Mouse (Mus musculus) MEL (cell line): ENCODE measurements at regions not wholly inside any gene's neighbourhood (a gene's known extent, or its start where the extent isn't known, plus 50 kb on each side); places are given as distances from the start of the nearest gene placed in this dataset.

Experiments
- DNase-seq: peaks from one replicate; pipeline ENCODE4 v3.0.0; 2011; ENCODE audit warnings: low read depth, low spot score
- H3K27ac ChIP-seq: 2 replicates; pipeline ENCODE4 v1.5.1; 2012; ENCODE audit warnings: low read depth, mild to moderate bottlenecking, control low read depth, low read length, moderate library complexity; ENCODE audit not compliant: control insufficient read depth
- H3K27me3 ChIP-seq, 2 experiments: fragments of 150-350 bp in 1 of 2; sonication (generic) in 1 of 2; 2 replicates each; pipeline ENCODE4 v1.6.1; 2012; ENCODE audit warnings: low read length in 2 of 2, mild to moderate bottlenecking in 2 of 2, improper control_type of control experiment in 1 of 2, moderate library complexity in 1 of 2; ENCODE audit not compliant: insufficient read depth in 2 of 2, control insufficient read depth in 1 of 2
- H3K36me3 ChIP-seq, 2 experiments: 2 replicates each; pipeline ENCODE4 v1.6.1; 2012 to 2014; ENCODE audit warnings: low read length in 2 of 2, improper control_type of control experiment in 1 of 2, inconsistent platforms in 1 of 2, mild to moderate bottlenecking in 1 of 2; ENCODE audit not compliant: insufficient read depth in 2 of 2, control insufficient read depth in 1 of 2
- H3K4me1 ChIP-seq, 2 experiments: fragments of 150-350 bp in 1 of 2; sonication (generic) in 1 of 2; 2 replicates each; pipeline ENCODE4 v1.6.1; 2012; ENCODE audit warnings: low read length in 2 of 2, improper control_type of control experiment in 1 of 2, mild to moderate bottlenecking in 1 of 2; ENCODE audit not compliant: insufficient read depth in 2 of 2, control insufficient read depth in 1 of 2
- H3K4me3 ChIP-seq, 2 experiments: fragments of 150-350 bp in 1 of 2; sonication (generic) in 1 of 2; 2 replicates each; pipeline ENCODE4 v1.5.1; 2012; ENCODE audit warnings: low read depth in 2 of 2, low read length in 2 of 2, mild to moderate bottlenecking in 2 of 2, moderate library complexity in 2 of 2, control low read depth in 1 of 2, improper control_type of control experiment in 1 of 2; ENCODE audit not compliant: control insufficient read depth in 1 of 2, insufficient read depth in 1 of 2
- H3K79me2 ChIP-seq: 2 replicates; pipeline ENCODE4 v1.6.1; 2012; ENCODE audit warnings: mild to moderate bottlenecking, low read length, moderate library complexity; ENCODE audit not compliant: control insufficient read depth, poor library complexity, insufficient read depth
- H3K9ac ChIP-seq: 2 replicates; pipeline ENCODE4 v1.6.1; 2012; ENCODE audit warnings: low read depth, mild to moderate bottlenecking, control low read depth, low read length, moderate library complexity; ENCODE audit not compliant: control insufficient read depth, poor library complexity, severe bottlenecking
- H3K9me3 ChIP-seq: fragments of 150-350 bp; sonication (generic); replicated peaks from 2 replicates; pipeline ENCODE4 v1.6.1; 2012; ENCODE audit warnings: mild to moderate bottlenecking, low read length, improper control_type of control experiment, moderate library complexity; ENCODE audit not compliant: insufficient read depth
- CTCF ChIP-seq, 3 experiments: IDR thresholded peaks in 2 of 3; conservative IDR thresholded peaks in 1 of 3; 2 replicates each; pipeline ENCODE4 v1.5.1; 2011 to 2012; ENCODE audit warnings: low read length in 3 of 3, low read depth in 2 of 3, mild to moderate bottlenecking in 2 of 3, improper control_type of control experiment in 1 of 3, inconsistent platforms in 1 of 3, mixed read lengths in 1 of 3, moderate library complexity in 1 of 3; ENCODE audit not compliant: control insufficient read depth in 1 of 3, insufficient read depth in 1 of 3, poor library complexity in 1 of 3, severe bottlenecking in 1 of 3
- EP300 ChIP-seq, 2 experiments: IDR thresholded peaks; 2 replicates each; pipeline ENCODE4 v1.6.1; 2011; ENCODE audit warnings: improper control_type of control experiment in 2 of 2, low read length in 2 of 2, low read depth in 1 of 2, mild to moderate bottlenecking in 1 of 2
- GABPA ChIP-seq: IDR thresholded peaks from 2 replicates; pipeline ENCODE4 v1.6.1; 2012; ENCODE audit warnings: low read depth, mild to moderate bottlenecking, inconsistent platforms, low read length, improper control_type of control experiment, moderate library complexity
- HCFC1 ChIP-seq: IDR thresholded peaks from 2 replicates; pipeline ENCODE4 v1.6.1; 2012; ENCODE audit warnings: low read depth, mild to moderate bottlenecking, inconsistent platforms, low read length, improper control_type of control experiment, moderate library complexity
- JUND ChIP-seq: IDR thresholded peaks from 2 replicates; pipeline ENCODE4 v1.6.1; 2011; ENCODE audit warnings: low read depth, mild to moderate bottlenecking, improper control_type of control experiment, low read length
- KAT2A ChIP-seq: conservative IDR thresholded peaks from 2 replicates; pipeline ENCODE4 v1.6.1; 2012; ENCODE audit warnings: low read depth, low read length, improper control_type of control experiment, inconsistent platforms
- MAX ChIP-seq: IDR thresholded peaks from 2 replicates; pipeline ENCODE4 v1.6.1; 2011; ENCODE audit warnings: low read length, improper control_type of control experiment
- NELFE ChIP-seq: IDR thresholded peaks from 2 replicates; pipeline ENCODE4 v1.6.1; 2011; ENCODE audit warnings: low read depth, low read length, improper control_type of control experiment
- POLR2A ChIP-seq, 2 experiments: IDR thresholded peaks; 2 replicates each; pipeline ENCODE4 v1.6.1; 2011 to 2012; ENCODE audit warnings: low read length in 2 of 2, mild to moderate bottlenecking in 2 of 2, control low read depth in 1 of 2, improper control_type of control experiment in 1 of 2, low read depth in 1 of 2, moderate library complexity in 1 of 2; ENCODE audit not compliant: control insufficient read depth in 1 of 2, insufficient read depth in 1 of 2, poor library complexity in 1 of 2
- POLR2AphosphoS5 ChIP-seq: IDR thresholded peaks from 2 replicates; pipeline ENCODE4 v1.6.1; 2012; ENCODE audit warnings: low read depth, borderline replicate concordance, mild to moderate bottlenecking, inconsistent platforms, low read length, moderate library complexity, mixed read lengths
- RCOR1 ChIP-seq: IDR thresholded peaks from 2 replicates; pipeline ENCODE4 v1.6.1; 2012; ENCODE audit warnings: low read depth, mild to moderate bottlenecking, inconsistent platforms, low read length, improper control_type of control experiment
- SMC3 ChIP-seq: IDR thresholded peaks from 2 replicates; pipeline ENCODE4 v1.6.1; 2011; ENCODE audit warnings: low read depth, low read length, improper control_type of control experiment
- TAL1 ChIP-seq: IDR thresholded peaks from 2 replicates; pipeline ENCODE4 v1.6.1; 2012; ENCODE audit warnings: mild to moderate bottlenecking, inconsistent platforms, low read length, moderate library complexity, mixed read lengths
- TBP ChIP-seq: IDR thresholded peaks from 2 replicates; pipeline ENCODE4 v1.8.0; 2011; ENCODE audit warnings: low read depth, low read length, improper control_type of control experiment
- TCF12 ChIP-seq: IDR thresholded peaks from 2 replicates; pipeline ENCODE4 v1.6.1; 2014; ENCODE audit warnings: low read depth, mild to moderate bottlenecking, inconsistent platforms, low read length, improper control_type of control experiment, moderate library complexity
- UBTF ChIP-seq: IDR thresholded peaks from 2 replicates; pipeline ENCODE4 v1.6.1; 2012; ENCODE audit warnings: low read depth, mild to moderate bottlenecking, inconsistent platforms, low read length, improper control_type of control experiment, moderate library complexity, borderline replicate concordance; ENCODE audit not compliant: insufficient read depth
- USF2 ChIP-seq, 2 experiments: IDR thresholded peaks; 2 replicates each; pipeline ENCODE4 v1.6.1; 2011 to 2012; ENCODE audit warnings: improper control_type of control experiment in 2 of 2, low read length in 2 of 2, borderline replicate concordance in 1 of 2, inconsistent platforms in 1 of 2, low read depth in 1 of 2, mild to moderate bottlenecking in 1 of 2; ENCODE audit not compliant: insufficient read depth in 1 of 2
- ZMIZ1 ChIP-seq: IDR thresholded peaks from 2 replicates; pipeline ENCODE4 v1.6.1; 2012; ENCODE audit warnings: low read depth, mild to moderate bottlenecking, inconsistent platforms, low read length, improper control_type of control experiment, moderate library complexity

GRCm38 (mm10) chr13:69086613-69087012 is 87.3 kb upstream of the Adcy2 start:
- H3K79me2 ChIP-seq, result no peaks in the 10 kb centered on the region
- no peak overlapping the region for H3K9ac ChIP-seq
- TF ChIP-seq TCF12, result no peak
- TF ChIP-seq CTCF (IDR thresholded peaks at IDR 0.05 in 2 of 3, conservative IDR thresholded peaks at IDR 0.05 in 1 of 3; ENCODE audit: control insufficient read depth in 1 of 3, insufficient read depth in 1 of 3, low read depth in 2 of 3, low read length in 3 of 3, poor library complexity in 1 of 3, severe bottlenecking in 1 of 3), result peak in 1 of 3 experiments; percentile 28; a peak in 1 of 6 replicates
- no peak for TF ChIP-seq EP300 (IDR thresholded peaks at IDR 0.05; ENCODE audit: low read depth in 1 of 2, low read length in 2 of 2)
- TF ChIP-seq, all 39 proteins: peak for 1
- Histone ChIP-seq H3K27ac (no peak overlapping the region), H3K27me3 (no peaks in the 10 kb centered on the region), H3K9me3 (no peaks in the 10 kb centered on the region), H3K4me3 (no peak overlapping the region), H3K4me1 (no peaks in the 10 kb centered on the region), H3K36me3 (no peaks in the 10 kb centered on the region)
- DNase-seq, result peak; percentile 10

DNA sequence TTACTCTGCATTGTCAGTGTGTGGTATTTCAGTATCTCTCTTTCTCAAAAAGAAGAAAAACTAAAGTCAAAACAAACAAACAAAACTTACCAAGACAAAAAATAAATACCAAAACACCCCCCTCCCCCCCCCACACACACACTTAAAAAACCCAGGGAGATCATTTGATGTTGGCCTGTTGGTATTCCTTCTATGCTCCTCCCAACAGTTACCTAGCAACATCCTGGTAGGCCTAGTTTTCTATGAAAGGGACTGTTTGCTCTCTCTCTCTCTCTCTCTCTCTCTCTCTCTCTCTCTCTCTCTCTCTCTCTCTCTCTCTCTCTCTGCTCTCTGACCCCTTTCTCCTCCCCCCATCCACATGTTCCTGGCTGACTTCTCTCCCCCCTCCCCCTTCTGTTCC is 71.0 kb upstream of the Adcy2 start:
- Histone ChIP-seq H3K36me3 (no peaks in the 10 kb centered on the region), H3K4me3 (no peak overlapping the region), H3K9ac (no peak overlapping the region), H3K27ac (no peak overlapping the region), H3K79me2 (no peaks in the 10 kb centered on the region), H3K4me1 (no peaks in the 10 kb centered on the region), H3K27me3 (no peaks in the 10 kb centered on the region), H3K9me3 (no peaks in the 10 kb centered on the region)
- DNase-seq, result no peak
- TF ChIP-seq UBTF (no peak), EP300 (IDR thresholded peaks at IDR 0.05; ENCODE audit: low read depth in 1 of 2, low read length in 2 of 2) (no peak)

GRCm38 (mm10) chr13:69069817-69070216 is 70.5 kb upstream of the Adcy2 start:
- Histone ChIP-seq H3K79me2 (no peaks in the 10 kb centered on the region), H3K4me1 (no peaks in the 10 kb centered on the region), H3K9me3 (no peaks in the 10 kb centered on the region), H3K27ac (no peak overlapping the region), H3K27me3 (no peaks in the 10 kb centered on the region), H3K9ac (no peak overlapping the region), H3K36me3 (no peaks in the 10 kb centered on the region)
- no peak for DNase-seq
- TF ChIP-seq POLR2A (IDR thresholded peaks at IDR 0.05; ENCODE audit: control insufficient read depth in 1 of 2, insufficient read depth in 1 of 2, low read depth in 1 of 2, low read length in 2 of 2, poor library complexity in 1 of 2) (no peak), SMC3 (no peak), GABPA (no peak), RCOR1 (no peak), EP300 (IDR thresholded peaks at IDR 0.05; ENCODE audit: low read depth in 1 of 2, low read length in 2 of 2) (no peak), KAT2A (no peak), TAL1 (no peak), POLR2AphosphoS5 (no peak), TBP (no peak), NELFE (no peak), USF2 (IDR thresholded peaks at IDR 0.05; ENCODE audit: borderline replicate concordance in 1 of 2, insufficient read depth in 1 of 2, low read depth in 1 of 2, low read length in 2 of 2) (no peak), HCFC1 (no peak), ZMIZ1 (no peak), MAX (no peak), JUND (no peak), TCF12 (no peak)
- TF ChIP-seq, all 39 proteins: peak for 0
- no peak overlapping the region for H3K4me3 ChIP-seq
